Mouse (Mus musculus): ENCODE measurements around the gene Gm21876.
"Not testable (repeated sequence)": the region's sequence is repeated elsewhere in the genome, so short reads cannot be mapped to it uniquely, and the experiment has no call there.

The Gm21876 gene

GRCm38 (mm10) chrX:21175553-21175952 lies at the start of gene Gm21876:
Gene Gm21876 (minus strand): TSS chrX:21175653.
- no peak for DNase-seq (ENCODE audit: low read depth, low spot score)

DNA sequence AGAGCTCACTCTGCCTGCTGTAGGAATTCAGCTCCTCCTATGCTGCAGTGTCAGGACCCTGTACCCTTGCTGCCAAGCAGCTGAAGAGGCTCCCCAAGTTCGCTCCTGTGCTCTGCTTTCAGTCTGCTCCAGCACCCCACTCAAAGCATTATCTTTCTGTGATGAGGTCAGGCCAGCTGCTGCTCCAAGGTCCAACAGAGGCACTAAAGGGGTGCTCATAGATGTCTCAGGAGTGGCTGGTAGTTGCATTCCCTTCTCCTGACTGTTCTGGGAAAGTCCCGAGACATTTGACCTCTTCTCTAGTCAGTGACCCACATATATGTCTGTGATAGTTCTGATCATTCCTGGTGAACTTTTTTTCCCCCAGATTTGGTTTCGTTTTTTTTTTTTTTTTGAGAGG lies 45.0 kb upstream of the Gm21876 start:
- no peak for DNase-seq (ENCODE audit: low read depth, low spot score)

DNA sequence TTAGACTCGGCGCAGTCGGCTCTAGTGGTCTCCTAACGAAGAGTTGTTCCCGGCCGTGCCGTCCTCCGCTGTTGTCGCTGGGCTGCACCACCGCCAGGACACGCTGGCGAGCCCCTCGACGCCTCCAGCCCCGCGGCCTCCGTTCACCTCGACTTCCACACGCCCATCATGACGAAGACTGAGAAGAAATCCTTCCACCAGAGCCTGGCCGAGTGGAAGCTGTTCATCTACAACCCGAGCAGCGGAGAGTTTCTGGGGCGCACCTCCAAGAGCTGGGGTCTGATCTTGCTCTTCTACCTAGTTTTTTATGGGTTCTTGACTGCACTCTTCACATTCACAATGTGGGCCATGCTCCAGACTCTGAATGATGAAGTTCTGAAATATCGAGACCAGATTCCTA lies 28.8 kb downstream of the Gm21876 start:
- DNase-seq (ENCODE audit: low read depth, low spot score), result not testable (repeated sequence)
